Mouse (Mus musculus) erythroblast, adult 5-6 weeks (primary cell): Measurements from ENCODE around the gene Cenpc1. TPM values are rescaled to one million over a fixed set of nuclear protein-coding genes. Genes with fewer than 3 reads are reported as not detected.

Source experiments
- ATAC-seq: replicated peaks from 2 replicates; pipeline ENCODE4 v1.8.0; 2016; ENCODE audit warnings: moderate number of reproducible peaks, mild to moderate bottlenecking, moderate TSS enrichment, inconsistent platforms; ENCODE audit not compliant: poor library complexity, low FRiP score, severe bottlenecking
- total RNA-seq, 2 experiments: library from RNA; stranded (forward) in 1 of 2; stranded (reverse) in 1 of 2; fragments of 150-400 nt in 1 of 2; fragments of 200-764, 138-1000 nt in 1 of 2; gene quantifications; 2 replicates each; pipeline versions ENCODE4 v1.2.3 to v1.2.4; 2015 to 2017; ENCODE audit warnings: low replicate concordance in 2 of 2

The Cenpc1 gene
- total RNA-seq, 2 experiments from 2014 or later = 40.4 to 46.7 TPM

DNA sequence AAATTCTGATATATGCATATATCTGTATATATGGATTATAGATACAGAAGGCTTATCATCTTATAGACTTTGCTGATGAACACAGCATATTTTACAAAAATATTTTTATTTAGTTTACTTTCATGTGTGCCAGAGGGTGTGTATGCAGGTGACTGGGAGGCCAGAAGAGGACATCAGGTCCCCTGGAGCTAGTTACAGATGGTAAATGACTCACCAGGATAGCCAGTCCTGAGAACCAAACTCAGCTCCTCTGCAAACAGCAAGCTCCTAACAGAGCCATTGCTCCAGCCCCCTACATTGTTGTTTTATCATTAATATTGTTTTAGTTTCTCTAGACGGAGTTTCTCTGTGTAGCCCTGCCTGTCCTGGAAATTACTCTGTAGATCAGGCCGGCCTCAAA is 35.6 kb downstream of the Cenpc1 start:
- ATAC-seq = no peak

GRCm38 (mm10) chr5:85996545-85997510 is 68.6 kb downstream of the Cenpc1 start:
- no peak for ATAC-seq

GRCm38 (mm10) chr5:85994551-85994950 is 70.8 kb downstream of the Cenpc1 start:
- no peak for ATAC-seq

GRCm38 (mm10) chr5:85992805-85993721 is 72.3 kb downstream of the Cenpc1 start:
- ATAC-seq = no peak

DNA sequence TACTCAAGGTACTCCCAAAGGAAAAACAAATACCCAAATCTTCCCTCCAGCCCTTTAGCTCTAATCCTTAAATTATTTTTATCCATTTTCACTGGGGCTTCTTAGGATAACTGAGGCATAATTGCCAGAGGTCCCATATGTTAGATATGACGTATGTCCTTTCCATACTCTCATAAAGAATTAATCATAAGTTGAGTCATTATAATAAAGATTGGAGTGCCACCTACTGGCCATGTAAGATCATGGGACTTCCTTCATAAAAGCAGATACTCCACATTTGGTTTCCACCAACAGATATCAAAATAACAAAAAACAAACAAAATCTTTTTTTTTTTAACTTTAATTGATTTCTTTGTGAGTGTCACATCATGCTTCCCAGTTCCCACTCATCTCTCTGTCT is 73.3 kb downstream of the Cenpc1 start:
- no peak for ATAC-seq

GRCm38 (mm10) chr5:85987516-85987863 is 77.9 kb downstream of the Cenpc1 start:
- no peak for ATAC-seq

DNA sequence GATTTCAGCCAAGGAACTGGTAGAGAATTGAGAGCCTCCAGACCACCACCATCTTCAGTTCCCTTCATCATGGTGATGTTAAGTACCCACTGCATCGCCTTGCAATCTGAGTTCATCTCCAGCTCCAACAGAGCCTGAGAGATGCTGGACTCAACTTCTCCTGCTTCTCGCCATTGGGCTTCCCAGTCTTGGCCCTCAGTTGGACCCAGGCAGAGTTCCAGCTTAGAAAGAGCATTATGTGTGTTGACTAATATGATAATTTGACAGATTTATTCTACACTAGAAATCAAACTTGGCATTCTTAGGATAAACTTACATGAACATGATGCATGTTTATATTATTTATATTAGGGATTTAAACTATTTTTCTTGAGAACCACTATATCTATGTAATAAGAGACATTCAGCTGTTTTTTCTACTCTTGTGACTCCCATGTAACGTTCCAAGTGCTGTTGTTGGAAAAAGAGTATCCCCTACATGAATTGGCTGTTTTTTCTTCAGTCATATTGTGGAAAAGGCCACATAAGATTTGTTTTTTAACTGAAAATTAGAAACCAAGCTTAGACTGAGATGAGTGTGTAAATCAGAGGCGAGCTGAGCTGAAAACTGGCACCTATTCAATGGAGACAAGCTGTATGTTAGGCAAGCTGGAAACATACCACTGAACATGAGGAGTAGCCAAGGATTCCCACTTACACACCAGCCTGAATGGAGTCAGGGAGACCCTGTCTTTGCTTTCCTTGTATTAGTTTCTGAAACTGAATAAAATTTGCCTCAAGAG is 78.5 kb downstream of the Cenpc1 start:
- no peak for ATAC-seq

GRCm38 (mm10) chr5:85977646-85978426 is 87.5 kb downstream of the Cenpc1 start:
- ATAC-seq = no peak

DNA sequence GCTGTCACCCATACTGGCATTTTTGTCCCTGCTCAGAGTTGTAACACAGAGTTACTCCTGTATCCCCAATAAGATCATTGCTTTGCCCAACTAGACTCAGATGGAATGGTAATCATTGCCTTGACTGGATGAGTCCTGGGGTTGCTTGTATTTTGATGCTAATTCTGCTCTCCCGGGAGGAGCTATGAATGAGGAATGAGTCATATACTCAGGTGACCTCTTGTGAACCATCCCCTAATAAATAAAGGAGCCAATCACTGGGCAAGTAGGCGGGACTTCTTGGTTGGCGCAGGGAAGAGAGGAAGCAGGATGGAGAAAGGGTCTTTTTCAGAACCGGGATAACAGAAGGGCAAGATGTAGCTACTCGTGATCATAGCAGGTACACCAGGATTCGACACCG is 102.6 kb downstream of the Cenpc1 start:
- ATAC-seq = no peak

Other genes with a start within 250 kb of the Cenpc1 start
- 8.3 and 12.3 TPM in 2 replicates for gene Stap1, start 6.2 kb upstream of the Cenpc1 start, total RNA-seq (2015; ENCODE audit: low replicate concordance)
- 14.8 and 18.1 TPM in 2 replicates for gene Stap1, start 6.2 kb upstream of the Cenpc1 start, total RNA-seq (2017; ENCODE audit: low replicate concordance)
- 5.6 and 7.3 TPM in 2 replicates for gene Uba6, start 107.2 kb upstream of the Cenpc1 start, total RNA-seq (2015; ENCODE audit: low replicate concordance)
- gene Uba6, start 107.2 kb upstream of the Cenpc1 start, total RNA-seq (2017; ENCODE audit: low replicate concordance) = 6.7 and 7.1 TPM in 2 replicates
- gene Gnrhr, start 132.3 kb upstream of the Cenpc1 start, total RNA-seq (2015; ENCODE audit: low replicate concordance) = not detected in 2 replicates
- not detected in 2 replicates for gene Gnrhr, start 132.3 kb upstream of the Cenpc1 start, total RNA-seq (2017; ENCODE audit: low replicate concordance)
- gene Tmprss11c, start 223.7 kb upstream of the Cenpc1 start, total RNA-seq (2015; ENCODE audit: low replicate concordance) = not detected in 2 replicates
- gene Tmprss11c, start 223.7 kb upstream of the Cenpc1 start, total RNA-seq (2017; ENCODE audit: low replicate concordance) = not detected in 2 replicates